Comparison of ENCODE assay signal across 13 mouse cellular contexts in the genomic region with DNA sequence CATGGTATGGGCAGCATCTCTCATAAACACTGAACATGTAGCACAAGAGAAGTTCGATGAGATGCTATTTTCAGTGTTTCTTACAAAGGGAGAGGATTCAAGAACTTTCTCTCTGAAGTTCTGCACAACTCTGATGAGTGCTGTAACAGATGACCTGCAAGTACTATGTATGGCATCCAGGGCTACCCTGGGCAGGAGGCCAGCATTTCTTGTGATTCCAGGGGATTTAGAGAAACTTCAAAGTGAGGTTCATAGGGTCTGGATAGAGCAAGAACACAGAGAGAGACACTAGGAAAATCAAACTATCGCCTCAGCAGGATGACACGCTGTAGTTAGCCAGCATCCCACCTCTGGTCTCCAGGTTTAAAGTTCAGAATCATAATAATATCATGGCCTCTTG. TPM values are rescaled to one million over a fixed set of nuclear protein-coding genes. Genes with fewer than 3 reads are reported as not detected.
DNase-seq lines count a peak whose midpoint lies in the region; ATAC-seq and TF ChIP-seq lines count a peak whose summit lies in the region.
"Had no signal": no experiment of that assay in that cellular context is flagged by ENCODE, and none has a peak within 500 bp of the region (broad histone marks: within the 10 kb centered on the region; RNA-seq: fewer than 3 reads in every experiment).

No protein-coding gene starts in this region.

- 34% methylated on average over 3 of the region's 3 CpGs for WGBS in lung, embryonic 16.5 days
- 32% methylated on average over 3 of the region's 3 CpGs for WGBS in lung, postnatal 0 days
- 76% methylated on average over 3 of the region's 3 CpGs for WGBS in limb, embryonic 11.5 days

- no peak overlapping the region for H3K9ac ChIP-seq in lung, embryonic 16.5 days (ENCODE audit: low read length)
- no peak overlapping the region for H3K9ac ChIP-seq in lung, postnatal 0 days (replicated peaks; ENCODE audit: low read depth)
- H3K9ac ChIP-seq in limb, embryonic 11.5 days (ENCODE audit: low read length), result no peak overlapping the region
- H3K9ac ChIP-seq: heart, embryonic 12.5 days had no signal

- TF ChIP-seq CTCF in gastrocnemius, adult 2 months (IDR thresholded peaks at IDR 0.05), result no peak
- TF ChIP-seq CTCF in lung, postnatal 0 days (IDR thresholded peaks at IDR 0.05), result no peak

- ATAC-seq in lung, embryonic 16.5 days (ENCODE audit: low read depth), result peak; percentile 39
- ATAC-seq in lung, postnatal 0 days, result no peak
- ATAC-seq in limb, embryonic 11.5 days (ENCODE audit: insufficient number of reproducible peaks, low FRiP score, low TSS enrichment, low read depth), result no peak

- TF ChIP-seq EP300 in lung, postnatal 0 days (IDR thresholded peaks at IDR 0.05), result no peak

- intact Hi-C loops in gastrocnemius, adult 2 months (cut with DNase I), result loop anchor here (5.0 kb wide), 1 partner anchor 76 kb away; no protein-coding TSS in a partner anchor

- peaks cover 13% of the 10 kb centered on the region for H3K4me1 ChIP-seq in lung, embryonic 16.5 days (replicated peaks; ENCODE audit: control insufficient read depth, insufficient read depth, low read length)
- peaks cover 6% of the 10 kb centered on the region; the same call in 1 of the 2 replicates for H3K4me1 ChIP-seq in lung, postnatal 0 days (ENCODE audit: insufficient read depth, low read depth, low read length)
- peaks cover 11% of the 10 kb centered on the region for H3K4me1 ChIP-seq in limb, embryonic 11.5 days (ENCODE audit: control insufficient read depth, insufficient read depth, low read length)

- H3K4me3 ChIP-seq in gastrocnemius, adult 2 months, result peak overlapping the region; percentile 9; the same call in 1 of the 2 replicates
- H3K4me3 ChIP-seq in lung, embryonic 16.5 days (ENCODE audit: low read length), result no peak overlapping the region
- no peak overlapping the region for H3K4me3 ChIP-seq in lung, postnatal 0 days (ENCODE audit: low read depth, low read length)
- H3K4me3 ChIP-seq in limb, embryonic 11.5 days (ENCODE audit: low read depth, low read length), result no peak overlapping the region
- H3K4me3 ChIP-seq: heart, embryonic 12.5 days; hindbrain, embryonic 10.5 days had no signal

- no peaks in the 10 kb centered on the region for H3K9me3 ChIP-seq in lung, embryonic 16.5 days (ENCODE audit: control insufficient read depth, low read length)
- no peaks in the 10 kb centered on the region for H3K9me3 ChIP-seq in lung, postnatal 0 days (ENCODE audit: low read length)
- no peaks in the 10 kb centered on the region for H3K9me3 ChIP-seq in limb, embryonic 11.5 days (ENCODE audit: control insufficient read depth, low read length)
- H3K9me3 ChIP-seq: heart, embryonic 12.5 days; hindbrain, embryonic 10.5 days had no signal

- no peaks in the 10 kb centered on the region for H3K27me3 ChIP-seq in lung, embryonic 16.5 days (ENCODE audit: control insufficient read depth, insufficient read depth, low read depth, low read length)
- no peaks in the 10 kb centered on the region for H3K27me3 ChIP-seq in lung, postnatal 0 days (replicated peaks; ENCODE audit: insufficient read depth, low read length)
- no peaks in the 10 kb centered on the region for H3K27me3 ChIP-seq in limb, embryonic 11.5 days (ENCODE audit: control insufficient read depth, insufficient read depth, low read length)

- DNase-seq in gastrocnemius, adult 2 months, result no peak
- no peak for DNase-seq in gastrocnemius, postnatal 10 days
- DNase-seq in lung, postnatal 0 days (ENCODE audit: low spot score), result no peak
- no peak for DNase-seq in limb, embryonic 11.5 days (ENCODE audit: low spot score)
- DNase-seq in spleen, adult 12 weeks (ENCODE audit: low spot score), result no peak
- DNase-seq in spleen, postnatal 36 days (ENCODE audit: low spot score in 2 of 2), result no peak
- DNase-seq: cerebellum, adult 9-11 months; kidney, postnatal 4 days; midbrain, embryonic 14.5 days; right cerebral cortex, adult 18-20 months had no signal

- no peaks in the 10 kb centered on the region for H3K36me3 ChIP-seq in lung, embryonic 16.5 days (ENCODE audit: control insufficient read depth, insufficient read depth, low read length)
- no peaks in the 10 kb centered on the region for H3K36me3 ChIP-seq in lung, postnatal 0 days (ENCODE audit: insufficient read depth, low read length)
- no peaks in the 10 kb centered on the region for H3K36me3 ChIP-seq in limb, embryonic 11.5 days (ENCODE audit: control insufficient read depth, insufficient read depth, low read length)
- H3K36me3 ChIP-seq: heart, embryonic 12.5 days; hindbrain, embryonic 10.5 days had no signal

- peak overlapping the region; percentile 25 for H3K4me2 ChIP-seq in lung, embryonic 16.5 days (ENCODE audit: low read depth, low read length)
- H3K4me2 ChIP-seq in lung, postnatal 0 days (replicated peaks; ENCODE audit: low read depth, low read length), result no peak overlapping the region
- no peak overlapping the region for H3K4me2 ChIP-seq in limb, embryonic 11.5 days (ENCODE audit: low read depth, severe bottlenecking)

- H3K27ac ChIP-seq in gastrocnemius, adult 2 months, result peak overlapping the region; percentile 76
- peak overlapping the region; percentile 85 for H3K27ac ChIP-seq in lung, embryonic 16.5 days (ENCODE audit: low read length)
- no peak overlapping the region for H3K27ac ChIP-seq in lung, postnatal 0 days (ENCODE audit: low read length)
- 0 out of 2 replicates have a peak overlapping the region, but pooled peaks have one; percentile 6 for H3K27ac ChIP-seq in limb, embryonic 11.5 days (replicated peaks; ENCODE audit: low read depth, low read length)
- H3K27ac ChIP-seq: hindbrain, embryonic 10.5 days had no signal

RNA-seq across cellular contexts. Expression of gene Hes1, which starts 31.9 kb away (rescaled TPM):
- total RNA-seq in gastrocnemius, adult 2 months (2021), result 10 to 100 TPM in 1 of 2 experiments, 1 to 10 TPM in 1; 9.5 to 11.1 TPM
- 10 to 100 TPM; 19.1 to 24.6 TPM for total RNA-seq in gastrocnemius, postnatal 10 days (2021)
- 37.1 and 40.7 TPM in 2 replicates for polyA plus RNA-seq in lung, embryonic 16.5 days (2015; fragmentation: Nextera tagmentation; extraction: Ambion mirVana)
- polyA plus RNA-seq in lung, postnatal 0 days (2015; fragmentation: Nextera tagmentation; extraction: Ambion mirVana), result 89.1 and 93.9 TPM in 2 replicates
- 71.0 and 71.8 TPM in 2 replicates for polyA plus RNA-seq in limb, embryonic 11.5 days (2014; fragmentation: Nextera tagmentation; extraction: Ambion mirVana)
